Comparison of ENCODE assay signal across 21 mouse cellular contexts in the genomic region with DNA sequence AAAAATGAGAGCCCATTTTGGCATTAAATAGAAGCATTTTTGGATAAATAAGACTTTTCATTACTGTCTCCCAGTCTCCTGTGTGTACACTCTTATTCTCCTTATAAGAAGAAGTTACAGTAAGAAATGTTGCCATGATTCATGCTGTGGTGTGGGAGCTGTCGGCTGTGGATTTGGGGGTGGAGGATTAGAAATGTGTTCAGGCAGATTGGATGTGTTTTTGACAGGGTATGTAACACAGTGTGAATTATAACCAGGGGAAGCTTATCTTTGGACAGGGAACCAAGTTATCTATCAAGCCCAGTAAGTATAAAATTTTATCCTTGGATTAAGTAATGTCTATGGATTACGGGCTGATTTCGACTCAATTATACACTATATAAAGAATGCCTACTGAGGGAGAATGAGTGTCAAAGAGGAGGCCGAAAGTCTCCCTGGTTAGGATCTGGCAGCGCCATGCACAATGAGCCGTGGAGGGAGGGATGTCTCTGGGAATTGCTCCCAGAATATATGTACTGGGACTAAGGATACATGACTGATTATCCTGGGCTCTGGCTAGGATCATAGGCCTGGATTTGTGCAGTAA. TPM values are rescaled to one million over a fixed set of nuclear protein-coding genes. Genes with fewer than 3 reads are reported as not detected.
DNase-seq lines count a peak whose midpoint lies in the region; ATAC-seq and TF ChIP-seq lines count a peak whose summit lies in the region.
"Had no signal": no experiment of that assay in that cellular context is flagged by ENCODE, and none has a peak within 500 bp of the region (broad histone marks: within the 10 kb centered on the region; RNA-seq: fewer than 3 reads in every experiment).

No protein-coding gene starts in this region.

- H3K4me1 ChIP-seq in heart, embryonic 15.5 days (replicated peaks): peaks cover 27% of the 10 kb centered on the region
- H3K4me1 ChIP-seq in midbrain, embryonic 16.5 days (ENCODE audit: control insufficient read depth, insufficient read depth, low read length): 0 out of 2 replicates have a peak, but pooled peaks cover 2% of the 10 kb centered on the region
- no peaks in the 10 kb centered on the region for H3K4me1 ChIP-seq in cerebellum, adult 2 months (ENCODE audit: control insufficient read depth, insufficient read depth, low read length)

- no peaks in the 10 kb centered on the region for H3K27me3 ChIP-seq in heart, embryonic 15.5 days
- no peaks in the 10 kb centered on the region for H3K27me3 ChIP-seq in midbrain, embryonic 16.5 days (ENCODE audit: control insufficient read depth, insufficient read depth, low read depth, low read length)
- H3K27me3 ChIP-seq in cerebellum, adult 2 months (ENCODE audit: control insufficient read depth, insufficient read depth, low read length): no peaks in the 10 kb centered on the region
- H3K27me3 ChIP-seq: hindbrain, embryonic 13.5 days; Patski had no signal

- H3K27ac ChIP-seq in heart, embryonic 15.5 days: peak overlapping the region; percentile 12; the same call in 1 of the 2 replicates
- no peak overlapping the region for H3K27ac ChIP-seq in midbrain, embryonic 16.5 days (ENCODE audit: low read length)
- H3K27ac ChIP-seq in cerebellum, adult 2 months (ENCODE audit: insufficient read depth, low read length): no peak overlapping the region
- H3K27ac ChIP-seq: embryonic facial prominence, embryonic 10.5 days; hindbrain, embryonic 13.5 days had no signal

- intact Hi-C loops in heart, postnatal 36 days (cut with DNase I): no loop called here
- intact Hi-C loops in left cerebral cortex, postnatal 14 days (cut with DNase I): no loop called here
- intact Hi-C loops in left cerebral cortex, postnatal 36 days (cut with DNase I): no loop called here

- WGBS in heart, embryonic 15.5 days: 68% methylated on average over 6 of the region's 6 CpGs
- WGBS in midbrain, embryonic 16.5 days: 65% methylated on average over 6 of the region's 6 CpGs
- 57% methylated on average over 6 of the region's 6 CpGs for WGBS in cerebellum, adult 2 months

- no peak overlapping the region for H3K9ac ChIP-seq in heart, embryonic 15.5 days
- no peak overlapping the region for H3K9ac ChIP-seq in midbrain, embryonic 16.5 days (ENCODE audit: low read depth, low read length)
- H3K9ac ChIP-seq: forebrain, postnatal 0 days; hindbrain, embryonic 13.5 days had no signal

- no peak overlapping the region for H3K4me3 ChIP-seq in heart, embryonic 15.5 days
- H3K4me3 ChIP-seq in midbrain, embryonic 16.5 days (ENCODE audit: low read depth, low read length): no peak overlapping the region
- no peak overlapping the region for H3K4me3 ChIP-seq in cerebellum, adult 2 months (replicated peaks; ENCODE audit: insufficient read depth, low read depth, low read length)
- H3K4me3 ChIP-seq: embryonic facial prominence, embryonic 10.5 days; heart, embryonic 10.5 days; hindbrain, embryonic 13.5 days; myocyte had no signal

- H3K4me2 ChIP-seq in heart, embryonic 15.5 days: no peak overlapping the region
- no peak overlapping the region for H3K4me2 ChIP-seq in midbrain, embryonic 16.5 days (ENCODE audit: low read length)
- H3K4me2 ChIP-seq: hindbrain, embryonic 13.5 days had no signal

- DNase-seq in heart, postnatal 36 days: no peak
- peak; percentile 25 to 53 for DNase-seq in left cerebral cortex, postnatal 14 days (ENCODE audit: low spot score in 2 of 2)
- no peak for DNase-seq in left cerebral cortex, postnatal 36 days (ENCODE audit: low spot score in 2 of 2)
- peak; percentile 34 for DNase-seq in NIH3T3 (ENCODE audit: low read depth)
- DNase-seq in cerebellum, adult 2 months: no peak
- DNase-seq: adrenal gland, postnatal 36 days; cerebellum, postnatal 14 days; forebrain, postnatal 0 days; gastrocnemius, postnatal 25 days; kidney, adult 11 months; kidney, postnatal 14 days; lung, adult 2 months; right cerebral cortex, postnatal 14 days; thymus, postnatal 36 days had no signal

- H3K9me3 ChIP-seq in heart, embryonic 15.5 days (replicated peaks): no peaks in the 10 kb centered on the region
- no peaks in the 10 kb centered on the region for H3K9me3 ChIP-seq in midbrain, embryonic 16.5 days (replicated peaks; ENCODE audit: control insufficient read depth, low read length, poor library complexity, severe bottlenecking)
- H3K9me3 ChIP-seq: embryonic facial prominence, embryonic 10.5 days; heart, embryonic 10.5 days; hindbrain, embryonic 13.5 days had no signal

- TF ChIP-seq POLR2A in cerebellum, adult 2 months (IDR thresholded peaks at IDR 0.05; ENCODE audit: borderline replicate concordance, insufficient read depth, low read length): no peak

- 0 out of 2 replicates have a peak, but pooled peaks have one; percentile 24 for ATAC-seq in heart, embryonic 15.5 days (replicated peaks; ENCODE audit: insufficient number of reproducible peaks, insufficient read depth, low FRiP score, low read depth)
- peak; percentile 52; the same call in 1 of the 2 replicates for ATAC-seq in midbrain, embryonic 16.5 days
- ATAC-seq: forebrain, postnatal 0 days; Patski had no signal

- no peaks in the 10 kb centered on the region for H3K36me3 ChIP-seq in heart, embryonic 15.5 days
- H3K36me3 ChIP-seq in midbrain, embryonic 16.5 days (ENCODE audit: control insufficient read depth, insufficient read depth, low read length): no peaks in the 10 kb centered on the region
- H3K36me3 ChIP-seq: embryonic facial prominence, embryonic 10.5 days; heart, embryonic 10.5 days; hindbrain, embryonic 13.5 days had no signal

- no peak for TF ChIP-seq CTCF in cerebellum, adult 2 months (IDR thresholded peaks at IDR 0.05; ENCODE audit: borderline replicate concordance, insufficient read depth, low read depth, low read length)

RNA-seq across cellular contexts. Expression of gene Dad1, which starts 58.0 kb away (rescaled TPM):
- 355 and 362 TPM in 2 replicates for polyA plus RNA-seq in heart, embryonic 15.5 days (2015; fragmentation: Nextera tagmentation; extraction: Ambion mirVana)
- 100 to 1,000 TPM in 1 of 2 experiments, 10 to 100 TPM in 1; 96.6 to 101 TPM for total RNA-seq in heart, postnatal 36 days (2021)
- 100 to 1,000 TPM; 118 to 127 TPM for total RNA-seq in left cerebral cortex, postnatal 14 days (2021)
- total RNA-seq in left cerebral cortex, postnatal 36 days (2021): 100 to 1,000 TPM; 114 to 126 TPM
- polyA plus RNA-seq in midbrain, embryonic 16.5 days (2015; fragmentation: Nextera tagmentation; extraction: Ambion mirVana): 325 and 344 TPM in 2 replicates
- polyA plus RNA-seq in cerebellum, adult 2 months (2012; rRNA removed): 238 and 254 TPM in 2 replicates

RNA-seq across cellular contexts. Expression of gene Abhd4, which starts 58.1 kb away (rescaled TPM):
- 96.0 and 106 TPM in 2 replicates for polyA plus RNA-seq in heart, embryonic 15.5 days (2015; fragmentation: Nextera tagmentation; extraction: Ambion mirVana)
- 10 to 100 TPM; 52.2 to 59.7 TPM for total RNA-seq in heart, postnatal 36 days (2021)
- total RNA-seq in left cerebral cortex, postnatal 14 days (2021): 10 to 100 TPM; 50.3 to 51.0 TPM
- total RNA-seq in left cerebral cortex, postnatal 36 days (2021): 10 to 100 TPM; 45.9 to 53.4 TPM
- polyA plus RNA-seq in midbrain, embryonic 16.5 days (2015; fragmentation: Nextera tagmentation; extraction: Ambion mirVana): 45.0 and 58.8 TPM in 2 replicates
- 57.6 and 59.2 TPM in 2 replicates for polyA plus RNA-seq in cerebellum, adult 2 months (2012; rRNA removed)

Comparison
In these comparisons a context has a peak if more than half of its experiments do, and no peak if none do; other contexts are left out.
1. DNase-seq: peak in left cerebral cortex, postnatal 14 days (2 of 2) and NIH3T3 (single experiment); none in heart, postnatal 36 days (0 of 2), left cerebral cortex, postnatal 36 days (0 of 2) and cerebellum, adult 2 months (0 of 2).